ENCODE assay signal across 23 mouse cellular contexts in genomic region chr2:154142580-154142979, GRCm38 (mm10). TPM values are rescaled to one million over a fixed set of nuclear protein-coding genes. Genes with fewer than 3 reads are reported as not detected.
"Had no signal": no experiment of that assay in that cellular context is flagged by ENCODE, and none has a peak within 500 bp of the region (broad histone marks: within the 10 kb centered on the region; RNA-seq: fewer than 3 reads in every experiment).

Gene Bpifa1 (plus strand): TSS chr2:154142880.

- H3K27ac ChIP-seq: intestine, embryonic 15.5 days; kidney, embryonic 15.5 days; liver, embryonic 13.5 days; macrophage; midbrain, embryonic 12.5 days; midbrain, embryonic 15.5 days; neural tube, embryonic 12.5 days; neural tube, embryonic 15.5 days; stomach, postnatal 0 days had no signal

- H3K9ac ChIP-seq: intestine, embryonic 15.5 days; kidney, embryonic 15.5 days; liver, embryonic 13.5 days; lung, embryonic 14.5 days; midbrain, embryonic 12.5 days; midbrain, embryonic 15.5 days; neural tube, embryonic 12.5 days; neural tube, embryonic 15.5 days had no signal

- H3K4me1 ChIP-seq: intestine, embryonic 15.5 days; kidney, embryonic 15.5 days; liver, embryonic 13.5 days; midbrain, embryonic 12.5 days; midbrain, embryonic 15.5 days; neural tube, embryonic 12.5 days had no signal

- H3K36me3 ChIP-seq: intestine, embryonic 15.5 days; kidney, embryonic 15.5 days; liver, embryonic 13.5 days; midbrain, embryonic 12.5 days; midbrain, embryonic 15.5 days; neural tube, embryonic 12.5 days; neural tube, embryonic 15.5 days had no signal

- H3K27me3 ChIP-seq: intestine, embryonic 15.5 days; kidney, embryonic 15.5 days; liver, embryonic 13.5 days; midbrain, embryonic 12.5 days; midbrain, embryonic 15.5 days; neural tube, embryonic 12.5 days; neural tube, embryonic 15.5 days had no signal

- ATAC-seq: intestine, embryonic 15.5 days; midbrain, embryonic 15.5 days had no signal

- H3K4me3 ChIP-seq: intestine, embryonic 15.5 days; kidney, embryonic 15.5 days; liver, embryonic 13.5 days; midbrain, embryonic 12.5 days; midbrain, embryonic 15.5 days; neural tube, embryonic 12.5 days; neural tube, embryonic 15.5 days had no signal

- H3K9me3 ChIP-seq: intestine, embryonic 15.5 days; kidney, embryonic 15.5 days; liver, embryonic 13.5 days; midbrain, embryonic 12.5 days; midbrain, embryonic 15.5 days; neural tube, embryonic 12.5 days; neural tube, embryonic 15.5 days had no signal

- H3K4me2 ChIP-seq: intestine, embryonic 15.5 days; kidney, embryonic 15.5 days; liver, embryonic 13.5 days; lung, embryonic 14.5 days; midbrain, embryonic 12.5 days; midbrain, embryonic 15.5 days; neural tube, embryonic 12.5 days; neural tube, embryonic 15.5 days had no signal

- DNase-seq: kidney, adult 11 months; kidney, adult 8-10 months; kidney, postnatal 10 days; kidney, postnatal 36 days; left cerebral cortex, postnatal 4 days; liver, embryonic 13.5 days; lung, embryonic 14.5 days; lung, postnatal 14 days; right cerebral cortex, adult 18-20 months; right cerebral cortex, postnatal 14 days; right cerebral cortex, postnatal 4 days; thymus, postnatal 14 days had no signal

RNA-seq across cellular contexts. Expression of gene Bpifa1, which starts in this region (rescaled TPM):
- polyA plus RNA-seq: intestine, embryonic 15.5 days; kidney, embryonic 15.5 days; liver, adult 2 months; liver, embryonic 16.5 days; lung, embryonic 14.5 days; macrophage; midbrain, embryonic 12.5 days; midbrain, embryonic 15.5 days; neural tube, embryonic 12.5 days; neural tube, embryonic 15.5 days; stomach, embryonic 14.5 days; stomach, postnatal 0 days had no signal
